ENCODE assay signal across 16 mouse cellular contexts in genomic region chr13:42088339-42088738, GRCm38 (mm10). TPM values are rescaled to one million over a fixed set of nuclear protein-coding genes. Genes with fewer than 3 reads are reported as not detected.
DNase-seq lines count a peak whose midpoint lies in the region; ATAC-seq and TF ChIP-seq lines count a peak whose summit lies in the region.
"Had no signal": no experiment of that assay in that cellular context is flagged by ENCODE, and none has a peak within 500 bp of the region (broad histone marks: within the 10 kb centered on the region; RNA-seq: fewer than 3 reads in every experiment).

No protein-coding gene starts in this region.

- no peaks in the 10 kb centered on the region for H3K27me3 ChIP-seq in kidney, embryonic 16.5 days (ENCODE audit: insufficient read depth, low read length)
- H3K27me3 ChIP-seq in lung, postnatal 0 days (replicated peaks; ENCODE audit: insufficient read depth, low read length), result no peaks in the 10 kb centered on the region
- no peaks in the 10 kb centered on the region for H3K27me3 ChIP-seq in liver, embryonic 16.5 days (ENCODE audit: control insufficient read depth, insufficient read depth, low read depth, low read length)
- H3K27me3 ChIP-seq: forebrain, embryonic 15.5 days; hindbrain, embryonic 12.5 days; midbrain, embryonic 12.5 days had no signal

- H3K4me3 ChIP-seq in kidney, embryonic 16.5 days (ENCODE audit: low read length), result no peak overlapping the region
- H3K4me3 ChIP-seq in lung, postnatal 0 days (ENCODE audit: low read depth, low read length), result no peak overlapping the region
- no peak overlapping the region for H3K4me3 ChIP-seq in liver, embryonic 16.5 days (ENCODE audit: low read depth, low read length)
- H3K4me3 ChIP-seq: forebrain, embryonic 15.5 days; hindbrain, embryonic 12.5 days; midbrain, embryonic 12.5 days had no signal

- H3K4me2 ChIP-seq in kidney, embryonic 16.5 days (replicated peaks; ENCODE audit: low read depth, low read length), result no peak overlapping the region
- no peak overlapping the region for H3K4me2 ChIP-seq in lung, postnatal 0 days (replicated peaks; ENCODE audit: low read depth, low read length)
- H3K4me2 ChIP-seq in liver, embryonic 16.5 days (ENCODE audit: low read depth, low read length), result no peak overlapping the region
- H3K4me2 ChIP-seq: forebrain, embryonic 15.5 days; heart, embryonic 11.5 days; hindbrain, embryonic 12.5 days; midbrain, embryonic 12.5 days had no signal

- H3K36me3 ChIP-seq in kidney, embryonic 16.5 days (ENCODE audit: insufficient read depth, low read length), result no peaks in the 10 kb centered on the region
- H3K36me3 ChIP-seq in lung, postnatal 0 days (ENCODE audit: insufficient read depth, low read length), result no peaks in the 10 kb centered on the region
- H3K36me3 ChIP-seq in liver, embryonic 16.5 days (ENCODE audit: control insufficient read depth, insufficient read depth), result no peaks in the 10 kb centered on the region
- H3K36me3 ChIP-seq: forebrain, embryonic 15.5 days; hindbrain, embryonic 12.5 days; midbrain, embryonic 12.5 days had no signal

- peak; percentile 72 for DNase-seq in heart, adult 11 months
- DNase-seq in heart, postnatal 10 days, result no peak
- DNase-seq in kidney, adult 11 months, result no peak
- DNase-seq in lung, postnatal 0 days (ENCODE audit: low spot score), result peak; percentile 52
- DNase-seq in lung, postnatal 10 days, result no peak
- no peak for DNase-seq in right cerebral cortex, postnatal 14 days
- DNase-seq: adrenal gland, postnatal 25 days; cerebellum, adult 9-10 months; layer of hippocampus, postnatal 36 days had no signal

- ATAC-seq in kidney, embryonic 16.5 days (ENCODE audit: low FRiP score, low TSS enrichment), result 0 out of 2 replicates have a peak, but pooled peaks have one; percentile 15
- peak; percentile 62 for ATAC-seq in lung, postnatal 0 days
- peak; percentile 27; the same call in 1 of the 2 replicates for ATAC-seq in liver, embryonic 16.5 days (ENCODE audit: low read depth)
- ATAC-seq: forebrain, embryonic 15.5 days had no signal

- TF ChIP-seq CTCF in lung, postnatal 0 days (IDR thresholded peaks at IDR 0.05), result no peak

- WGBS in kidney, embryonic 16.5 days, result 30% methylated on average over 5 of the region's 5 CpGs
- WGBS in lung, postnatal 0 days, result 35% methylated on average over 5 of the region's 5 CpGs
- 49% methylated on average over 5 of the region's 5 CpGs for WGBS in liver, embryonic 16.5 days (ENCODE audit: insufficient replicate concordance)

- 0 out of 2 replicates have a peak, but pooled peaks cover 11% of the 10 kb centered on the region for H3K4me1 ChIP-seq in kidney, embryonic 16.5 days (ENCODE audit: insufficient read depth, low read length)
- H3K4me1 ChIP-seq in lung, postnatal 0 days (ENCODE audit: insufficient read depth, low read depth, low read length), result no peaks in the 10 kb centered on the region; the same call in 1 of the 2 replicates
- H3K4me1 ChIP-seq in liver, embryonic 16.5 days (ENCODE audit: control insufficient read depth, low read depth, low read length), result no peaks in the 10 kb centered on the region

- H3K9me3 ChIP-seq in kidney, embryonic 16.5 days (ENCODE audit: low read length), result no peaks in the 10 kb centered on the region
- H3K9me3 ChIP-seq in lung, postnatal 0 days (ENCODE audit: low read length), result no peaks in the 10 kb centered on the region
- H3K9me3 ChIP-seq in liver, embryonic 16.5 days (replicated peaks; ENCODE audit: control insufficient read depth, low read length), result no peaks in the 10 kb centered on the region
- H3K9me3 ChIP-seq: forebrain, embryonic 15.5 days; hindbrain, embryonic 12.5 days; midbrain, embryonic 12.5 days had no signal

- H3K27ac ChIP-seq in kidney, embryonic 16.5 days (ENCODE audit: low read length), result no peak overlapping the region
- H3K27ac ChIP-seq in lung, postnatal 0 days (ENCODE audit: low read length), result no peak overlapping the region
- no peak overlapping the region for H3K27ac ChIP-seq in liver, embryonic 16.5 days (ENCODE audit: low read length)
- H3K27ac ChIP-seq: forebrain, embryonic 15.5 days; hindbrain, embryonic 12.5 days; liver, embryonic 14.5 days; midbrain, embryonic 12.5 days had no signal

- peak; percentile 36; the same call in 1 of the 2 replicates for TF ChIP-seq EP300 in lung, postnatal 0 days (IDR thresholded peaks at IDR 0.05)

- intact Hi-C loops in heart, postnatal 10 days (cut with DNase I), result no loop called here

- H3K9ac ChIP-seq in kidney, embryonic 16.5 days (replicated peaks; ENCODE audit: low read length), result no peak overlapping the region
- no peak overlapping the region for H3K9ac ChIP-seq in lung, postnatal 0 days (replicated peaks; ENCODE audit: low read depth)
- no peak overlapping the region for H3K9ac ChIP-seq in liver, embryonic 16.5 days (ENCODE audit: low read depth, low read length)
- H3K9ac ChIP-seq: forebrain, embryonic 15.5 days; hindbrain, embryonic 12.5 days; liver, embryonic 14.5 days; midbrain, embryonic 12.5 days had no signal

RNA-seq across cellular contexts. Expression of gene Hivep1, which starts 36.5 kb away (rescaled TPM):
- 10 to 100 TPM; 24.2 to 24.3 TPM for total RNA-seq in heart, postnatal 10 days (2021)
- polyA plus RNA-seq in kidney, embryonic 16.5 days (2015; fragmentation: Nextera tagmentation; extraction: Ambion mirVana), result 8.4 and 10.0 TPM in 2 replicates
- 7.7 and 11.3 TPM in 2 replicates for polyA plus RNA-seq in lung, postnatal 0 days (2015; fragmentation: Nextera tagmentation; extraction: Ambion mirVana)
- 1.7 and 2.3 TPM in 2 replicates for polyA plus RNA-seq in liver, embryonic 16.5 days (2015; fragmentation: Nextera tagmentation; extraction: Ambion mirVana)

Comparison
In these comparisons a context has a peak if more than half of its experiments do, and no peak if none do; other contexts are left out.
1. DNase-seq: peak in heart, adult 11 months (single experiment) and lung, postnatal 0 days (single experiment); none in heart, postnatal 10 days (0 of 2), kidney, adult 11 months (single experiment), lung, postnatal 10 days (single experiment) and right cerebral cortex, postnatal 14 days (single experiment).
2. Peak in every context shown above with its lines, with median percentiles within 50 percentile points of each other: ATAC-seq.